Mouse (Mus musculus): ENCODE data around the gene Nckipsd. TPM values are rescaled to one million over a fixed set of nuclear protein-coding genes. Genes with fewer than 3 reads are reported as not detected.

Nckipsd gene
- polyA plus RNA-seq, 1 experiment from 2014 or later = 10.6 TPM

DNA sequence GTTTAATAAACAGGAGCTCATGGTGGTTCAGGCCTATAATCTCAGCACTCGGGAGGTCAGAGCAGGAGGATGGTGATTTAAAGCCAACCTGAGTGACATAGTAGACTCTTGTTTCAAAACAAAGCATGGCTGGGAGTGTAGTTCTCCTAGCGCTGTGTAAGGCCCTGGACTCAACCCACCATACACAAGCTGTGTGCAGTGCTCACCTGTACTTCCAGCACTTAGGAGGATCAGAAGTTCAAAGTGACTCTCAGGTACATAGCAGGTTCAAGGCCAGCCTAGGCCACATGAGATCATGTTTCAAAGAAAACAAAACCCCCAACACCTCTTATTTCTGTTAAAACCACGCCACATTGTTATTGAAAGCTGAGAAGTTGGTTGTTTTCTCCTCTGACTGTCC, 19.5 kb upstream of the Nckipsd start:
- H3K4me3 ChIP-seq (ENCODE audit: inconsistent target) = no peak overlapping the region
- WGBS (ENCODE audit: missing documents) = 93% methylated on average over 3 of the region's 3 CpGs

GRCm38 (mm10) chr9:108792307-108792706, 15.9 kb upstream of the Nckipsd start:
- 57% methylated on average over 1 of the region's 1 CpGs for WGBS (ENCODE audit: missing documents)
- Histone ChIP-seq H3K4me3 (ENCODE audit: inconsistent target) (no peak overlapping the region), H3K36me3 (ENCODE audit: inconsistent target) (peaks cover 15% of the 10 kb centered on the region; the same call in 1 of the 2 replicates), H3K27ac (no peak overlapping the region), H3K79me2 (ENCODE audit: inconsistent target) (peaks cover 97% of the 10 kb centered on the region)

More for the DNA sequence above, 19.5 kb upstream of the Nckipsd start:
- no peak overlapping the region for H3K27ac ChIP-seq
- no peaks in the 10 kb centered on the region for H3K36me3 ChIP-seq (ENCODE audit: inconsistent target)
- H3K79me2 ChIP-seq (ENCODE audit: inconsistent target) = peaks cover 100% of the 10 kb centered on the region

GRCm38 (mm10) chr9:108792730-108793129, 15.4 kb upstream of the Nckipsd start:
- 44% methylated on average over 3 of the region's 3 CpGs for WGBS (ENCODE audit: missing documents)
- Histone ChIP-seq H3K79me2 (ENCODE audit: inconsistent target) (peaks cover 93% of the 10 kb centered on the region), H3K36me3 (ENCODE audit: inconsistent target) (peaks cover 20% of the 10 kb centered on the region), H3K27ac (no peak overlapping the region), H3K4me3 (ENCODE audit: inconsistent target) (no peak overlapping the region)

DNA sequence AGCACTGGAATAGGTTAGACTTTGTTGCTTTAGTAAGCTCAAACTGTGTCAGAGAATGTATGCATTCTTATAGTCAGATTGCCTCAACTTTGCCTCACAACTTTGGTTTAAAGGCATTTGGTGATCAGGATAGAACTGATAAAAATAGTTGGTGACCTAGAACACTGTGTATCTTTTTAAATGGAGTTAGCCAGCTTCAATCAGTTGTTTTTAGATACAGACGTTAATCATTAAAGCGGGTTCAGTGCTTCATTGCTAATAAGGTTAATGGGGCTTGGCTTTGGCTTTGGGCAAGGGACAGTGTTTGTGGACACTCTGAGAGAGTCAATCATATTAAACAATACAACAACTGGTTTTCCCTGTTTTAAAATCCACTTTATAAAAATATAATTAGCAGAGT, 12.9 kb upstream of the Nckipsd start:
- H3K4me3 ChIP-seq (ENCODE audit: inconsistent target) = no peak overlapping the region
- H3K27ac ChIP-seq = no peak overlapping the region
- peaks cover 67% of the 10 kb centered on the region for H3K79me2 ChIP-seq (ENCODE audit: inconsistent target)
- H3K36me3 ChIP-seq (ENCODE audit: inconsistent target) = peaks cover 44% of the 10 kb centered on the region
- WGBS (ENCODE audit: missing documents) = 85% methylated on average over 2 of the region's 2 CpGs

DNA sequence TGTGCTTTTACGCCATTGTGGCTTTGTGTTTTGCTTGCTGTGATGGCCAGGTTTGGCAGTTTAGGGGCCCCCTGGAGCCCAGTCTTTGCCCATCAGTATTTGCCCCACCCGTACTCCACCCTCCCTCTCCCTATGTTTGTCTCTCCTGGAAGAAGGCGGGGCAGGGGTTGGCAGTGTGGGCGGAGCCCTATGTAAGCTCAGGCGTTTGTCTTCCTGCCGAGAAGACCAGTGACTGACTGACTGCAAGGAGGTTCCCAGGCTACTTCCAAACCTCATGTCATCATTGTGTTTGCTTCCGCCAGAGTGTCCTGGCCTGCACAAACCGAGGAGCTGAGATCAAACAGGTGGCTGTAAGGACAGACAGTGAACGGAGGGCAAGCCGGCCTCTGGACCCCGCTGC, 12.4 kb upstream of the Nckipsd start:
- Histone ChIP-seq H3K79me2 (ENCODE audit: inconsistent target) (peaks cover 63% of the 10 kb centered on the region), H3K4me3 (ENCODE audit: inconsistent target) (no peak overlapping the region), H3K36me3 (ENCODE audit: inconsistent target) (peaks cover 47% of the 10 kb centered on the region), H3K27ac (no peak overlapping the region)
- 71% methylated on average over 11 of the region's 11 CpGs for WGBS (ENCODE audit: missing documents)

GRCm38 (mm10) chr9:108796351-108796981, 11.7 kb upstream of the Nckipsd start:
- Histone ChIP-seq H3K27ac (no peak overlapping the region), H3K36me3 (ENCODE audit: inconsistent target) (peaks cover 50% of the 10 kb centered on the region), H3K79me2 (ENCODE audit: inconsistent target) (peaks cover 55% of the 10 kb centered on the region), H3K4me3 (ENCODE audit: inconsistent target) (no peak overlapping the region)
- WGBS (ENCODE audit: missing documents) = 90% methylated on average over 4 of the region's 4 CpGs

DNA sequence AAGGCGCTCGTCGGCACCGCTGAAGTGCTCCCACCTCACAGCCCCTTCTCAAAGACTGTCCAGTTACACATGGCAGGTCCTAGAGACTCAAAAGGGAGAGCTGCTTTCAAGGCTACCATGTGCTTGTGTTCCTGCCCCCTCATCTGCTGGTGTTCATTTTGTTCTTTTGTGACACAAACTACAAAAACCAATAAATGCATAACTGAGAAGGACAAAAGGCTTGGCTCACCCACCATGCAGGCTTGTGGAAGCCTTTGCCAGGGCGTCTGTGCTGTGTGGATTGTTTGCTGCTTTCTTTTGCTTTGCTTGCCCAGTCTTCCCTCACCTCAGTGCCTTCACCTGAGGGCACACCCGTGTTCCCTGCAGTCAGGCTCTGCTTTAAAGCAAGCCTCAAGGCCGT, 10.7 kb upstream of the Nckipsd start:
- no peak overlapping the region for H3K27ac ChIP-seq
- H3K36me3 ChIP-seq (ENCODE audit: inconsistent target) = peaks cover 60% of the 10 kb centered on the region
- WGBS (ENCODE audit: missing documents) = 92% methylated on average over 7 of the region's 7 CpGs
- H3K79me2 ChIP-seq (ENCODE audit: inconsistent target) = peaks cover 45% of the 10 kb centered on the region
- H3K4me3 ChIP-seq (ENCODE audit: inconsistent target) = no peak overlapping the region

- H3K36me3 ChIP-seq (ENCODE audit: inconsistent target) = peaks cover 60% of the 10 kb centered on the region
- 89% methylated on average over 5 of the region's 5 CpGs for WGBS (ENCODE audit: missing documents)
- no peak overlapping the region for H3K4me3 ChIP-seq (ENCODE audit: inconsistent target)
- peaks cover 34% of the 10 kb centered on the region for H3K79me2 ChIP-seq (ENCODE audit: inconsistent target)
- no peak overlapping the region for H3K27ac ChIP-seq
Measured at GRCm38 (mm10) chr9:108798508-108799075, 9.6 kb upstream of the Nckipsd start.

DNA sequence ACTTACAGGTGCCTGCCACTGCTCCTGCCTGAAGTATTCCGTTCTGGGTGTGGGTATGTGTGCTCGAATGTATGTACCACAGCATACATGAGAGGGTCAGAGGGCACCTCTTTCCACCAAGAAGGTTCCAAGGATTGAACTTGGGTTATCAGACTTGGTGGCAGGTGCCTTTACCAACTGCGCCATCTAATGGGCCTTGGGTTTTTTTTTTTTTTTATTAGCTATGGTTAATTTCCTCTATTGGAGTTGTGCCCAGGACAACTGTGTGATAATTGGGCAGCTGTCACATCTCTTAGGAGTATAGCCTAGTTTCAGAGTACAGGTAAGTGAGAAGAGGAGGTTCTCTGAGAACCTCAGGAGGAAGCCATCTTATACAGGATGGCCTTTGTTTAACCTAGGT, 8.6 kb upstream of the Nckipsd start:
- no peak overlapping the region for H3K4me3 ChIP-seq (ENCODE audit: inconsistent target)
- peaks cover 25% of the 10 kb centered on the region for H3K79me2 ChIP-seq (ENCODE audit: inconsistent target)
- no peak overlapping the region for H3K27ac ChIP-seq
- H3K36me3 ChIP-seq (ENCODE audit: inconsistent target) = peaks cover 65% of the 10 kb centered on the region
- WGBS (ENCODE audit: missing documents) = 98% methylated on average over 3 of the region's 3 CpGs

DNA sequence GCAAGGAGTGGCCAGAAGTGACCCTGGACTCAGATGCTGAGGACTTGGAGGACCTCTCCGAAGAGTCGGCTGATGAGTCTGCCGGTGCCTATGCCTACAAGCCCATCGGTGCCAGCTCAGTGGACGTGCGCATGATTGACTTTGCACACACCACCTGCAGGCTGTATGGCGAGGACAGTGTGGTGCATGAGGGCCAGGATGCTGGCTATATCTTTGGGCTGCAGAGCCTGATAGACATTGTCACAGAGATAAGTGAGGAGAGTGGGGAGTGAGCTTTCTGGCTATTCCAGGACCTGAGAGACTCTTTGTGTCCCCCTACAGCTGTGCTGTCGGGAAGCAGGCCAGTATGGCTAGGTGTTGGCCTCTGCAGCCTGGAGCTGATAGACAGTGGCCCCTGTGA, 2.4 kb upstream of the Nckipsd start:
- no peaks in the 10 kb centered on the region; the same call in 1 of the 2 replicates for H3K79me2 ChIP-seq (ENCODE audit: inconsistent target)
- H3K4me3 ChIP-seq (ENCODE audit: inconsistent target) = no peak overlapping the region
- WGBS (ENCODE audit: missing documents) = 92% methylated on average over 8 of the region's 8 CpGs
- peaks cover 35% of the 10 kb centered on the region for H3K36me3 ChIP-seq (ENCODE audit: inconsistent target)
- no peak overlapping the region for H3K27ac ChIP-seq

GRCm38 (mm10) chr9:108806379-108806778, 1.8 kb upstream of the Nckipsd start:
- Histone ChIP-seq H3K4me3 (ENCODE audit: inconsistent target) (no peak overlapping the region), H3K79me2 (ENCODE audit: inconsistent target) (no peaks in the 10 kb centered on the region; the same call in 1 of the 2 replicates), H3K27ac (no peak overlapping the region), H3K36me3 (ENCODE audit: inconsistent target) (peaks cover 40% of the 10 kb centered on the region)

- Histone ChIP-seq H3K27ac (no peak overlapping the region), H3K36me3 (ENCODE audit: inconsistent target) (peaks cover 40% of the 10 kb centered on the region), H3K79me2 (ENCODE audit: inconsistent target) (no peaks in the 10 kb centered on the region; the same call in 1 of the 2 replicates), H3K4me3 (ENCODE audit: inconsistent target) (no peak overlapping the region)
- 100% methylated on average over 1 of the region's 1 CpGs for WGBS (ENCODE audit: missing documents)
Measured at GRCm38 (mm10) chr9:108806831-108807230, 1.3 kb upstream of the Nckipsd start.

- H3K27ac ChIP-seq = no peak overlapping the region
Measured at GRCm38 (mm10) chr9:108807674-108808073, 494 bp upstream of the Nckipsd start.

GRCm38 (mm10) chr9:108809188-108809587, 1.0 kb downstream of the Nckipsd start:
- Histone ChIP-seq H3K79me2 (ENCODE audit: inconsistent target) (no peaks in the 10 kb centered on the region; the same call in 1 of the 2 replicates), H3K36me3 (ENCODE audit: inconsistent target) (peaks cover 56% of the 10 kb centered on the region), H3K4me3 (ENCODE audit: inconsistent target) (peak overlapping the region; percentile 73), H3K27ac (peak overlapping the region; percentile 41)
- 51% methylated on average over 5 of the region's 5 CpGs for WGBS (ENCODE audit: missing documents)

More at GRCm38 (mm10) chr9:108807674-108808073, 494 bp upstream of the Nckipsd start:
- peaks cover 42% of the 10 kb centered on the region for H3K36me3 ChIP-seq (ENCODE audit: inconsistent target)
- 74% methylated on average over 5 of the region's 5 CpGs for WGBS (ENCODE audit: missing documents)
- H3K79me2 ChIP-seq (ENCODE audit: inconsistent target) = no peaks in the 10 kb centered on the region; the same call in 1 of the 2 replicates
- no peak overlapping the region for H3K4me3 ChIP-seq (ENCODE audit: inconsistent target)

- no peaks in the 10 kb centered on the region; the same call in 1 of the 2 replicates for H3K79me2 ChIP-seq (ENCODE audit: inconsistent target)
- peaks cover 56% of the 10 kb centered on the region for H3K36me3 ChIP-seq (ENCODE audit: inconsistent target)
- peak overlapping the region; percentile 41 for H3K27ac ChIP-seq
- no peak overlapping the region; the same call in 1 of the 2 replicates for H3K4me3 ChIP-seq (ENCODE audit: inconsistent target)
- 17% methylated on average over 6 of the region's 6 CpGs for WGBS (ENCODE audit: missing documents)
Measured at GRCm38 (mm10) chr9:108809723-108810122, 1.6 kb downstream of the Nckipsd start.

Data from macrophage (primary cell).